Mouse (Mus musculus) CD4-positive helper T cell, adult 2 months (primary cell): ENCODE results near the gene Cdk8.

Experiments used
- DNase-seq: peaks from one replicate; pipeline ENCODE4 v3.0.0-alpha.2; 2012; ENCODE audit warnings: low read depth, missing footprints, low spot score

Gene Cdk8

GRCm38 (mm10) chr5:146232816-146233215 lies 1.8 kb downstream of the Cdk8 start:
- DNase-seq, result no peak

DNA sequence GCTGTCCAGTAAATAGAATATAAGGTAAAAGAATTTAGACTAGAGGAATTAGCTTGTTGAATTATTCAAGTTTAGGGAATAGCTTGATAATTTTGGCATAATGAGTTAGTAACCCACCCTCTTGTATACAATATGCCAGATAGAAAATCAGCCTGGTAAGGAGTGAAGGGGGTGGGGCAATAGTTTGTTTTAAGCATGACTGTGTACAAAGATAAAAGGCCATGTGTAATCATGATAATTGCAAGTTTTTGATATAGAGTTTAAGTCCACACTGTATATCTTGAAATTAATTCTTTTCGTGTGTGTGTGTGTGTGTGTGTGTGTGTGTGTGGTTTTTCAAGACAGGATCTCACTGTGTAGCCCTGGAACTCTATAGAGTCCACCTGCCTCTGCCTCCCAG lies 3.3 kb downstream of the Cdk8 start:
- DNase-seq, result no peak

- DNase-seq, result no peak
Measured at GRCm38 (mm10) chr5:146238274-146238673, 7.2 kb downstream of the Cdk8 start.

- no peak for DNase-seq
Measured at GRCm38 (mm10) chr5:146240771-146241170, 9.7 kb downstream of the Cdk8 start.

DNA sequence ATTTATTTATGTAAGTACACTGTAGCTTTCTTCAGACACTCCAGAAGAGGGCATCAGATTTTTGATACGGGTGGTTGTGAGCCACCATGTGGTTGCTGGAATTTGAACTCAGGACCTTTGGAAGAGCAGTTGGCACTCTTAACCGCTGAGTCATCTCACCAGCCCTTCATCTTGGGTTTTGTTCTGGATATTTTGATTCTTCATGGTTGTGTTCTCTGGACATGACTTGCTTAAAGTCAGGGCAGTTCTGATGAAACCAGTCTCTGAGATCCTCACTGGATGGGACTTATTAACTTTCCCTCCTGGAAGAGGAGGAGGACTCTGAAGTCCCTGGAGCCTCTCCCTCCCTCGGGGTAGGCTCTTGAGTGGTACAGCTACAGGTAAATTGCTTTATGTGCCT lies 10.2 kb downstream of the Cdk8 start:
- no peak for DNase-seq

- no peak for DNase-seq
Measured at GRCm38 (mm10) chr5:146245193-146245592, 14.2 kb downstream of the Cdk8 start.

DNA sequence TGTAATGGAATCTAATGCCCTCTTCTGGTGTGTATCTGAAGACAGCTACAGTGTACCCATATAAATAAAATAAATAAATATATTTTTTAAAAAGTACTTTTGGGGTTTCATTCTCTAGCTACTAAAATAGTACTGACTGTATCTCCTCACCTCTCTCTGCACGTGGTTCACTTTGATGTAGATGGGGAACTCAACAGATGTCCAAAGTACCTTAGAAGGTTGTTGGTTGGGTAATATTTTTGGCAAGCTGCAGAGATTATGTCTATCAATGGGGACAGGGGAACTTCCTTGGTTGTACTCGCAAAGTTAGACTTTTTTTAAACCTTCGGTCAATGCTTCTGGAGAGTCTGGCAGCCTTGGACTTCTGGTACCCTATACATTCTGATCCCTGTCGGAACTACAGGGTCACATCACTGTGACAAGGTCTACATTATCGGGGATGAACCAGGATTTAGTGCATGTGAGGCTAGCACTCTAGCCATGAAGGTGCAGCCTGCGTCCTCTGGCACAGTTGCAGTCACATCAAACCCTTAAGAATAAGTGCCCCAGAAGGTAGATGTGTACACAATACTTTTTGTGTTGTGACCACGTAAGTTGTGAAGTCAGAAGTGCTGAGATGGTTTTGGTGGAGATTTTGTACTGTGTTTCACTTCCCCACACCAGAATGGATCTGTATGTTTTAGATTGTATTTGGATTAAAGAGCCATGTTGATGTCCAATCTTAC lies 14.8 kb downstream of the Cdk8 start:
- DNase-seq, result no peak

DNA sequence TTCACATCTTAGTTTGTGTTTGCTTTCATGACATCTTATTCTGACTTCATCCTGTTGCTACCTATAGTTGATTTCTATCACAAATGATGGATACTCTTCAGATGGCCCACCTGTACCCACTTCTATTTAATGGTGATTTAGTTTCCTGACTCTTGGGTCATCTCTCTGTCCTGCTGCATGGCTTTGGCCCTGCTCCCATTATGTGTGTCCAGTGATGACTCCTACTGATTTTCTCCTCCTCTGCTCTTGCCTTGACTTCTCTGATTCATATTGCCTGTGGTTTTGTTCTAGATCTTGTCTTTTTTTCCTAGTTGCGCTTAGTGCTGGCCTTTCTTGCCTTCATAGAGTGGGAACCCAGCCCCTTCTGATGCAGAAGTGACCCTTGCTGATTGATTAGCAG lies 15.4 kb downstream of the Cdk8 start:
- no peak for DNase-seq

DNA sequence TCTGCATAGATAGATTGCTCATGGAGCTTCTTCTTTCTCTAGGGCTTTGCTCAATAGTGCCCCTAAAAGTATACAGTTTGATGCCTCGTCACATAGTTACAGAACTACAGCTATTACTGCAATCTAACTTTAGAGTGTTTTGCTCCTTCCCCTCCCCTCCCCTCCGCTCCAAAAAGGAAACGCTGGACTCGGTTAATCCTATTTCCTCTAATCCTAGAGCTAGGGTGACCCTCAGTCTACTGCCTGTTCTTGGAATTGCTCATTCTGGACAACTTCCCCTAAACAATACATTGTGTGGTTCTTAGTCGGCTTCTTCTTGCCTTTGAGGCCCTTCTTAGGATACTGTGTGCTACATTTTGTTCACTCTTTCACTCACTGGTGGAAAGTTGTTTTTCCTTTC lies 16.7 kb downstream of the Cdk8 start:
- DNase-seq, result no peak

GRCm38 (mm10) chr5:146248746-146249145 lies 17.7 kb downstream of the Cdk8 start:
- DNase-seq, result no peak

- no peak for DNase-seq
Measured at GRCm38 (mm10) chr5:146250369-146251075, 19.5 kb downstream of the Cdk8 start.

DNA sequence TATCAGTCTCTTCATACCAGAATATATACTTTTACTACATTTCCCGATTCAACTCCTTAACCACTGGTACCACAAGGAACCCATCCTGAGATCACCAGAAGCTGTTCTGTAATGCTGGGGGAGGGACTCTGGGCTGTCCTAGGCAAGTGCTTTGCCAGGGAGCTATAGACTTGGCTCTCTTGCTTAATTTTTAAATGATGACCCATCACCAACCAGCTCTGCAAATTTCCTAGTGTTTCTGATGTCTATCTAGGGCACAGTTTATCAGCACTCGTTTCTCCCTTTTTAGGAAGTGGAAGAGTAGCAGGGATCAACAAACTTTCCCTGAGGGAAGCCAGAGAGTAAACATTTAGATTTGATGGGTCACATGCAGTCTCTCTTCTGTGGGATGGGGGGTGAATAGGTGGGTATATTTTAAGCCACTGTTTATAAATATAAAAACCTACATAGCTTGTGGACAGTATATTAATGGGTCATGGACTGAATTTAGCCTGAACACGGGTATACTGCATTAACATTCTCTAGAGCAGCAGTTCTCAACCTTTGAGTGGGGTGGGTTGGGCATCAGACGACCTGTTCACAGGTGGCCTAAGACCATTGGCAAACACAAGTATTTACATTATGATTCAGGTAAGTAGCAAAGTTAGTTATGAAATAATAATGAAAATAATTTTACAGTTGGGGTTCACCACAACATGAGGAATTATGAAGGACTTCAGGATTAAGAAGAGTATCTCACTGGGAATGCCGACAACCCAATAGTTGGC lies 20.8 kb downstream of the Cdk8 start:
- DNase-seq, result no peak

DNA sequence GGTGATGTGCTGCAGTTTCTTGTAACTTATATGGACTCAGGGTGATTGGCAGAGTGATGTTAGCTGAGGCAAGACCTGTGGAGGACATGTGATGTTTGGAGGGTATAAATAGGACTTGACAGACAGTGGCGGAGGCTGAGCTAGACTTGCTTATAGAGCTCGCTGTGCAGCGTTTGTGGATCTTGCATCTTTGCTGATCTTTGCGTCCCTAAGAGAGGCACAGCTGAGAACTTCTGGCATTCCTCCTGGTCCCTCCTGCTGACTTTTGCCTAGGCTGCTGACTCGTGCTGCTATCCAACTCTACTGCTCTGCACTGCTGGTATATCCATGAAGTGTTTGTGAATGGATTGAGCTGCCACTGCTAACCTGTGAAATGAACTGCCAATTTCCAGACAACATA lies 22.6 kb downstream of the Cdk8 start:
- no peak for DNase-seq

- peak; percentile 14 for DNase-seq
Measured at GRCm38 (mm10) chr5:146260003-146260402, 29.0 kb downstream of the Cdk8 start.

DNA sequence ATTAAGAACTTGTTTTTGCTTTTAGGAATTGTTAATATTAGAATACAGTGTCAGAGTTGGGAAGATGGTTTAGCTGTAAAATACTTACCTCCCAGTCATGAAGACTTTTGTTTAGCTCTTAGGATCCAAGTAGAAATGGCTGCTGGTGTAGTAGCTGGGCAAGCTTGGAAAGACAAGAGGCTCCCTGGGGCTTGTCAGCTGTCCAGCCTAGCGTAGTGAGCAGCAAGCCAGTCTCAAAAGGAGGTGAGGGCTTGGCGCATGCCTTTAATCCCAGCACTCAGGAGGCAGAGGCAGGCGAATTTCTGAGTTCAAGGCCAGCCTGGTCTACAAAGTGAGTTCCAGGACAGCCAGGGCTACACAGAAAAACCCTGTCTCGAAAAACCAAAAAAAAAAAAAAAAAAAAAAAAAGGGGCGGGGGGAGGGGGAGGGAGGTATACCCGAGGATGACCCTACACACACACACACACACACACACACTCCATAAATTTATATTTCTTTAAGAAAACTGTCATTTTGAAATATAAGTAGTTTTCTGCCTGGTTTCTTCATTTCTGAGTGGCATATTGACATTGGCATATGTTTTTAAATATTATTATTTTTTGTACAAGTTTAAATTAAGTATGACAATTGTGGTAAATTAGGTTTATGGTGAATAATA lies 35.0 kb downstream of the Cdk8 start:
- no peak for DNase-seq

DNA sequence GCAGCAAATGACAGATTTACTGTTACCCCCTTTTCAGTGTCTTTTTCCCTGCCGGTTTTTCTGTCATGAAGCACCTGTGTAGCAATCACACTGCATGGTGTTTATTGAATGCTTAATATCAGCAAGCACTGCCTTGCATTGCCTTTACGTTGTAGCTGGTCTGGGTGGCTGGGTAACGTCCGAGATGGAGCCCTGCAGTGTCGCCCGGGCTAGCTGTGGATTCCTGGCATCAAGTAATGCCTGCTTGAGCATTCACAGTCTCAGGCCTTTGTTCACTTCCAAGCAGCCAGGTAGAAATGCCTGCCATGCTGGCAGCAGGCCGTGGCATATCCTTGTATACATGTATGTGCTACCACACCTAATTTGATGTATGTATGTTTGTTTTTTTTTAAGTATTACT lies 36.7 kb downstream of the Cdk8 start:
- no peak for DNase-seq

GRCm38 (mm10) chr5:146270593-146270992 lies 39.6 kb downstream of the Cdk8 start:
- no peak for DNase-seq

- no peak for DNase-seq
Measured at GRCm38 (mm10) chr5:146271662-146272061, 40.6 kb downstream of the Cdk8 start.

DNA sequence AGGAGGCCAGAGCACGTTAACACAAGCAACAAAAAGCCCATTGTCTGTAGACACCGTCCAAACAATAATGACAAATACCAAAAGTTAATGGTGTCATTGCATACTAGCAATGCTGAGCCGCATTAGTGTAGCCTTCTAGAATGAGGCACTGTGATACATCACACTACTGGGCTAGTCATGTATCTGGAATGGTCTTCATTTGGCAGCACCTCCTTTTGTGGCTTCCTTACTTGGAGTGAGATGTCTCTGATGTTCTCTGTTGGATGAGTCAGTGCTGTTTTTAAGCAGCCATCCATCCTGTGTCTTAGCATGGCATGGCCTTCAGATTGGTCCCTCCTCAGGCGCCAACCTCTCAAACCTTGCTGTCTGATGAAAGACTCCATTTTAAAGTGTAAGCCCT lies 42.1 kb downstream of the Cdk8 start:
- DNase-seq, result no peak

DNA sequence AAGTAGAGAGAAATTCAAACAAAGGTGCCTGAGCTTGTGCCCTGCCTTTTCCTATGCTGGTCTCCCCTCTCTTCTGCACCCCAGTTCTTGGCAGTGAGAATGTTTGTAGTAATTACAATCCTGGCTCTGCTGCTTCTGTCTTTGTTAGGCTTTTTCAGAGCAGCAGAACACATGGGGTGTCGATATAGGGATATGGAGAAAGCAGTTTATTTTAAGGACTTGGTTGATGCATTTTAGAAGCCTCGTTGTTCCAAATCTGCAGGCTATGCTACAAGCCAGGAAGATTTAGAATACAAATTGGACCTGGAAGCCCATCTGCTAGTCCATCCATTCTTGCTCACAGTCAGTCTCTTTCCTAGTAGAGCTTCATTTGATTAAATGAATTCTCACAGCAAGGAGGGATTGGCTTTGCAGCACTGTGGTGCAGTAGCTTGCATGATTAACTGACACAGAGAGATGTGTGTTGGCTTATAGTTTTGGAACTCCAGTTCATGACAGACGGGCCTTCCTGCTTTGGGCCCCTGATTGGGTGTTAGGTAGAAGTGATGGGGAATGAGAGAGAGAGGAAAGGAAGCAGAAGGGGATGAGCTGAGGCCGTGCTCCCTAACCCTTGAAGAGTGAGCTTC lies 43.5 kb downstream of the Cdk8 start:
- no peak for DNase-seq

DNA sequence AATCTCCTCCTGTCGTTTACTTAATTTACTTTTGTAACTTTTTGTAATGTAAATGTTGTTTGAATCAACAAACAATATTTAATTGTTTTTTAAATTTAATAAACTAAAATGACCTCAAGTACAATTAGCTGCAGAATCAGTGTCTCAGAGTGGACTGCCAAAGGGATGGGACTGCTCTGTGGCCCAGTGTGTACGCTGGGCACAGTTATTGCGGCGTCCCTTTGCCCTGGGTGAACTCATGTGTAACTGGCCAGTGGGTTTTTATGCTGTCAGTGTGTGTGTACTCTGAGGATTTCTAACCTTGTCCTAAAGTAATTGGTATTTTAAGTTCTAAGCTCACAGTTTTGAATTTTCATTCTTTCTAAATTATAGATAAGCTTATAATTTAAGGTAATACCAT lies 46.5 kb downstream of the Cdk8 start:
- no peak for DNase-seq

DNA sequence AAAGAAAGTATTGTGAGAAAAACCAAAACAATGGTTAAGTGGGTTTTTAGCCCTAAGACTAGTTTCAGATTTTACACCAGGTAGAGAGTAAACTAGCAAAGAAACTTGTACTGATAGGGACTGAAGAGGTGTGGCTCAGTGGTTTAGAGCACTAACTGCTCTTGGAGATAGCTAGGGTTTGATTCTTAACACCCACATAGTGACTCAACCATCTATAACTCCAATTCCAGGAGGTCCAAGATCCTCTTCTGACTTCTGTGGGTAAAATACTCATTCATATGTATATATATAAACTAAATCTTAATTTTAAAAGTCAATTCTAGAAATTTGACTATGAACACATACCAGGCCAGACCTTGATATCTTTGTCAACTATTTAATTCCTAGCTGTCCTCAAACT lies 49.0 kb downstream of the Cdk8 start:
- no peak for DNase-seq
